Mouse (Mus musculus) kidney, adult 2 months (tissue): ENCODE measurements around the gene Tuba1b.

ENCODE experiments used
- CTCF ChIP-seq: fragments of 200-500 bp; conservative IDR thresholded peaks from 2 replicates; pipeline ENCODE4 v1.5.1; 2011; ENCODE audit warnings: low read depth, mild to moderate bottlenecking, control low read depth, low read length, moderate library complexity, mixed read lengths; ENCODE audit not compliant: insufficient read depth, insufficient read length
- POLR2A ChIP-seq: fragments of 200-500 bp; IDR thresholded peaks from one replicate; pipeline ENCODE4 v1.6.1; 2011; ENCODE audit warnings: low read depth, low read length, control low read depth

GRCm38 (mm10) chr15:98948857-98949606 is 14.7 kb upstream of the Tuba1b start:
- TF ChIP-seq CTCF (no peak), POLR2A (no peak)
